Mouse (Mus musculus) kidney, adult 9 months (tissue): ENCODE results near the gene Scd1.

Experiments used
- DNase-seq: peaks from one replicate; pipeline ENCODE4 v3.0.0; 2022

The Scd1 gene

GRCm38 (mm10) chr19:44396742-44397141, 10.9 kb downstream of the Scd1 start:
- DNase-seq: no peak

- no peak for DNase-seq
These were observed 12.7 kb downstream of the Scd1 start for GRCm38 (mm10) chr19:44394972-44395371.

GRCm38 (mm10) chr19:44393962-44394422, 13.7 kb downstream of the Scd1 start:
- DNase-seq: no peak

- DNase-seq: no peak
These were observed 15.2 kb downstream of the Scd1 start for GRCm38 (mm10) chr19:44392339-44393009.

- DNase-seq: no peak
These were observed 15.8 kb downstream of the Scd1 start for GRCm38 (mm10) chr19:44391856-44392255.

- DNase-seq: no peak
These were observed 18.2 kb downstream of the Scd1 start for GRCm38 (mm10) chr19:44389507-44389906.

GRCm38 (mm10) chr19:44388475-44389428, 18.9 kb downstream of the Scd1 start:
- DNase-seq: peak; percentile 94

- DNase-seq: no peak
These were observed 19.8 kb downstream of the Scd1 start for GRCm38 (mm10) chr19:44387746-44388474.

GRCm38 (mm10) chr19:44387089-44387671, 20.5 kb downstream of the Scd1 start:
- DNase-seq: no peak

- DNase-seq: no peak
These were observed 21.7 kb downstream of the Scd1 start for GRCm38 (mm10) chr19:44385887-44386498.

- DNase-seq: no peak
These were observed 24.9 kb downstream of the Scd1 start for GRCm38 (mm10) chr19:44382682-44383321.

GRCm38 (mm10) chr19:44380065-44380464, 27.6 kb downstream of the Scd1 start:
- no peak for DNase-seq

GRCm38 (mm10) chr19:44379090-44379489, 28.6 kb downstream of the Scd1 start:
- DNase-seq: no peak

GRCm38 (mm10) chr19:44377629-44378375, 29.9 kb downstream of the Scd1 start:
- no peak for DNase-seq

- no peak for DNase-seq
These were observed 31.1 kb downstream of the Scd1 start for GRCm38 (mm10) chr19:44376511-44376951.

- DNase-seq: peak; percentile 89
These were observed 34.7 kb downstream of the Scd1 start for GRCm38 (mm10) chr19:44372969-44373368.

GRCm38 (mm10) chr19:44370231-44370630, 37.4 kb downstream of the Scd1 start:
- DNase-seq: no peak

- no peak for DNase-seq
These were observed 38.3 kb downstream of the Scd1 start for GRCm38 (mm10) chr19:44369371-44369770.

GRCm38 (mm10) chr19:44367076-44367475, 40.6 kb downstream of the Scd1 start:
- peak; percentile 62 for DNase-seq

- no peak for DNase-seq
These were observed 41.9 kb downstream of the Scd1 start for GRCm38 (mm10) chr19:44365733-44366132.

- DNase-seq: no peak
These were observed 43.6 kb downstream of the Scd1 start for GRCm38 (mm10) chr19:44364029-44364428.
